Mouse (Mus musculus): ENCODE measurements at regions not wholly inside any gene's neighbourhood (a gene's known extent, or its start where the extent isn't known, plus 50 kb on each side); places are given as distances from the start of the nearest gene placed in this dataset.

GRCm38 (mm10) chr16:62322809-62323208, 463.8 kb downstream of the Nsun3 start:
- no peaks in the 10 kb centered on the region for H3K27me3 ChIP-seq (replicated peaks)
- no peaks in the 10 kb centered on the region for H3K4me1 ChIP-seq (ENCODE audit: control insufficient read depth in 1 of 2, insufficient read depth in 2 of 2)
- no peaks in the 10 kb centered on the region for H3K79me2 ChIP-seq (replicated peaks; ENCODE audit: control insufficient read depth, extremely low read depth, insufficient read depth, poor library complexity, severe bottlenecking)
- no peaks in the 10 kb centered on the region for H3K36me3 ChIP-seq (replicated peaks in 1 of 2; ENCODE audit: control insufficient read depth in 1 of 2, insufficient read depth in 1 of 2, low read length in 1 of 2)
- H3K9ac ChIP-seq (ENCODE audit: insufficient read depth, low read depth) = no peak overlapping the region
- no peak overlapping the region for H3K27ac ChIP-seq (ENCODE audit: insufficient read depth, low read depth)
- in situ Hi-C loops (cut with MboI; ENCODE audit: low pct_ligation_motif_present, low pct_unique_long_range_greater_than_20kb, low sequenced_read_pairs) = no loop called here
- no peak overlapping the region for H3K4me2 ChIP-seq (ENCODE audit: insufficient read depth, low read depth, poor library complexity, severe bottlenecking)
- no peak for DNase-seq (ENCODE audit: extremely low read depth)
- dilution Hi-C loops (cut with MboI; ENCODE audit: extremely low pct_ligation_motif_present, extremely low pct_unique_long_range_greater_than_20kb, low sequenced_read_pairs) = no loop called here
- no peak for TF ChIP-seq MYC (IDR thresholded peaks at IDR 0.05; ENCODE audit: low read depth, low read length)
- 0 out of 4 replicates have a peak, but pooled peaks of 1 of the 2 experiments have one; percentile 6 for TF ChIP-seq CTCF (conservative IDR thresholded peaks at IDR 0.05 in 1 of 2, IDR thresholded peaks at IDR 0.05 in 1 of 2; ENCODE audit: low read depth in 2 of 2, low read length in 2 of 2)
- no peak for TF ChIP-seq SIN3A (IDR thresholded peaks at IDR 0.05; ENCODE audit: low read length)
- TF ChIP-seq EP300 (IDR thresholded peaks at IDR 0.05; ENCODE audit: low read length) = no peak
- TF ChIP-seq MAFK (IDR thresholded peaks at IDR 0.05; ENCODE audit: insufficient replicate concordance, low read length) = no peak
- no peak overlapping the region for H3K4me3 ChIP-seq (replicated peaks in 1 of 3; ENCODE audit: low read depth in 2 of 3, low read length in 2 of 3, poor library complexity in 1 of 3)
- H3K9me3 ChIP-seq (replicated peaks; ENCODE audit: low read length) = peaks cover 42% of the 10 kb centered on the region

- Histone ChIP-seq H3K27ac (ENCODE audit: insufficient read depth, low read depth) (no peak overlapping the region), H3K4me1 (ENCODE audit: control insufficient read depth in 1 of 2, insufficient read depth in 2 of 2) (no peaks in the 10 kb centered on the region), H3K4me3 (replicated peaks in 1 of 3; ENCODE audit: low read depth in 2 of 3, low read length in 2 of 3, poor library complexity in 1 of 3) (no peak overlapping the region), H3K36me3 (replicated peaks in 1 of 2; ENCODE audit: control insufficient read depth in 1 of 2, insufficient read depth in 1 of 2, low read length in 1 of 2) (no peaks in the 10 kb centered on the region), H3K27me3 (replicated peaks) (no peaks in the 10 kb centered on the region), H3K79me2 (replicated peaks; ENCODE audit: control insufficient read depth, extremely low read depth, insufficient read depth, poor library complexity, severe bottlenecking) (no peaks in the 10 kb centered on the region), H3K9ac (ENCODE audit: insufficient read depth, low read depth) (no peak overlapping the region), H3K4me2 (ENCODE audit: insufficient read depth, low read depth, poor library complexity, severe bottlenecking) (no peak overlapping the region), H3K9me3 (replicated peaks; ENCODE audit: low read length) (peaks cover 24% of the 10 kb centered on the region)
- no peak for DNase-seq (ENCODE audit: extremely low read depth)
- in situ Hi-C loops (cut with MboI; ENCODE audit: low pct_ligation_motif_present, low pct_unique_long_range_greater_than_20kb, low sequenced_read_pairs) = no loop called here
- no peak for TF ChIP-seq NRF1 (IDR thresholded peaks at IDR 0.05; ENCODE audit: low read depth, low read length)
- no peak for TF ChIP-seq MAZ (IDR thresholded peaks at IDR 0.05; ENCODE audit: low read depth, low read length)
- TF ChIP-seq IRF4 (IDR thresholded peaks at IDR 0.05; ENCODE audit: low read depth, low read length) = no peak
- no peak for TF ChIP-seq CTCF (conservative IDR thresholded peaks at IDR 0.05 in 1 of 2, IDR thresholded peaks at IDR 0.05 in 1 of 2; ENCODE audit: low read depth in 2 of 2, low read length in 2 of 2)
- no peak for TF ChIP-seq CHD2 (IDR thresholded peaks at IDR 0.05; ENCODE audit: low read length)
- no peak for TF ChIP-seq MYC (IDR thresholded peaks at IDR 0.05; ENCODE audit: low read depth, low read length)
- dilution Hi-C loops (cut with MboI; ENCODE audit: extremely low pct_ligation_motif_present, extremely low pct_unique_long_range_greater_than_20kb, low sequenced_read_pairs) = no loop called here
Observed at GRCm38 (mm10) chr16:62288948-62289347, 497.7 kb downstream of the Nsun3 start.
